Mouse (Mus musculus) B cell, adult 62 days (primary cell): ENCODE results near the gene Kcnk13. TPM values are rescaled to one million over a fixed set of nuclear protein-coding genes. Genes with fewer than 3 reads are reported as not detected.

Experiments used
- total RNA-seq: library from RNA; stranded (reverse); gene quantifications from 4 replicates; pipeline ENCODE4 v1.2.4, GENCODE M21; 2023

The Kcnk13 gene
- total RNA-seq, result 7.3 to 11.2 TPM (median 8.6 TPM) in 4 replicates

GRCm38 (mm10) chr12:99964301-99965202 lies at the start of gene Kcnk13:
Gene Kcnk13 (plus strand): TSS chr12:99964499.

GRCm38 (mm10) chr12:100109986-100110696 lies 145.8 kb downstream of the Kcnk13 start, which contains the start of gene Psmc1:
Gene Psmc1 (plus strand): TSS chr12:100110154.

Other genes starting within 250 kb of the Kcnk13 start
- 0.20 to 1.7 TPM (median 0.77 TPM) in 4 replicates for gene Efcab11, start 80.1 kb upstream of the Kcnk13 start, total RNA-seq
- 22.7 to 28.9 TPM (median 25.3 TPM) in 4 replicates for gene Tdp1, start 80.0 kb upstream of the Kcnk13 start, total RNA-seq
- 75.7 to 86.1 TPM (median 81.6 TPM) in 4 replicates for gene Psmc1, start 145.7 kb downstream of the Kcnk13 start, total RNA-seq
- 27.2 to 33.3 TPM (median 29.1 TPM) in 4 replicates for gene Nrde2, start 195.2 kb downstream of the Kcnk13 start, total RNA-seq
- 458 to 528 TPM (median 512 TPM) in 4 replicates for gene Calm1, start 234.9 kb downstream of the Kcnk13 start, total RNA-seq